Mouse (Mus musculus) liver, embryonic 13.5 days (tissue): ENCODE measurements around the gene Mtx1. TPM values are rescaled to one million over a fixed set of nuclear protein-coding genes. Genes with fewer than 3 reads are reported as not detected.
"Not testable (repeated sequence)": the region's sequence is repeated elsewhere in the genome, so short reads cannot be mapped to it uniquely, and the experiment has no call there.

Experiments
- ATAC-seq: fragments of 200-750 bp; cut with Nextera tagmentation; 2 replicates; pipeline ENCODE4 v1.8.0; 2017; ENCODE audit warnings: low read depth, mild to moderate bottlenecking, moderate number of reproducible peaks, moderate library complexity
- DNase-seq: peaks from one replicate; pipeline ENCODE4 v3.0.0; 2022
- H3K27ac ChIP-seq: fragments of 300-500 bp; sonication (generic); 2 replicates; pipeline ENCODE4 v1.5.1; 2015; ENCODE audit warnings: moderate library complexity, mild to moderate bottlenecking, inconsistent platforms
- H3K27me3 ChIP-seq: fragments of 300-500 bp; sonication (generic); 2 replicates; pipeline ENCODE4 v1.6.1; 2015; ENCODE audit warnings: mild to moderate bottlenecking, inconsistent platforms
- H3K36me3 ChIP-seq: fragments of 300-500 bp; sonication (generic); 2 replicates; pipeline ENCODE4 v1.6.1; 2015; ENCODE audit warnings: mild to moderate bottlenecking, inconsistent platforms
- H3K4me1 ChIP-seq: fragments of 300-500 bp; sonication (generic); replicated peaks from 2 replicates; pipeline ENCODE4 v1.6.1; 2015; ENCODE audit warnings: inconsistent platforms
- H3K4me2 ChIP-seq: fragments of 300-500 bp; sonication (generic); 2 replicates; pipeline ENCODE4 v1.6.1; 2015; ENCODE audit warnings: inconsistent platforms, mild to moderate bottlenecking, moderate library complexity
- H3K4me3 ChIP-seq: fragments of 300-500 bp; sonication (generic); replicated peaks from 2 replicates; pipeline ENCODE4 v1.5.1; 2015; ENCODE audit warnings: mild to moderate bottlenecking, inconsistent platforms
- H3K9ac ChIP-seq: fragments of 300-500 bp; sonication (generic); 2 replicates; pipeline ENCODE4 v1.6.1; 2015; ENCODE audit warnings: mild to moderate bottlenecking, inconsistent platforms
- H3K9me3 ChIP-seq: fragments of 300-500 bp; sonication (generic); replicated peaks from 2 replicates; pipeline ENCODE4 v1.6.1; 2016; ENCODE audit warnings: inconsistent platforms
- WGBS: fragments of 180-500 bp; shearing (Covaris S2); methylation state at CpG from one replicate; pipeline ENCODE4 v1.1.7; 2015; ENCODE audit not compliant: insufficient replicate concordance; 5-methylcytosine and 5-hydroxymethylcytosine counted together
- polyA plus RNA-seq: library from polyadenylated mRNA; unstranded; fragments of >200 nt; fragmentation: Nextera tagmentation; extraction: Ambion mirVana; gene quantifications from 2 replicates; pipeline ENCODE4 v1.2.1, GENCODE M21; 2015

The Mtx1 gene
- polyA plus RNA-seq, 1 experiment from 2014 or later = 152 TPM

DNA sequence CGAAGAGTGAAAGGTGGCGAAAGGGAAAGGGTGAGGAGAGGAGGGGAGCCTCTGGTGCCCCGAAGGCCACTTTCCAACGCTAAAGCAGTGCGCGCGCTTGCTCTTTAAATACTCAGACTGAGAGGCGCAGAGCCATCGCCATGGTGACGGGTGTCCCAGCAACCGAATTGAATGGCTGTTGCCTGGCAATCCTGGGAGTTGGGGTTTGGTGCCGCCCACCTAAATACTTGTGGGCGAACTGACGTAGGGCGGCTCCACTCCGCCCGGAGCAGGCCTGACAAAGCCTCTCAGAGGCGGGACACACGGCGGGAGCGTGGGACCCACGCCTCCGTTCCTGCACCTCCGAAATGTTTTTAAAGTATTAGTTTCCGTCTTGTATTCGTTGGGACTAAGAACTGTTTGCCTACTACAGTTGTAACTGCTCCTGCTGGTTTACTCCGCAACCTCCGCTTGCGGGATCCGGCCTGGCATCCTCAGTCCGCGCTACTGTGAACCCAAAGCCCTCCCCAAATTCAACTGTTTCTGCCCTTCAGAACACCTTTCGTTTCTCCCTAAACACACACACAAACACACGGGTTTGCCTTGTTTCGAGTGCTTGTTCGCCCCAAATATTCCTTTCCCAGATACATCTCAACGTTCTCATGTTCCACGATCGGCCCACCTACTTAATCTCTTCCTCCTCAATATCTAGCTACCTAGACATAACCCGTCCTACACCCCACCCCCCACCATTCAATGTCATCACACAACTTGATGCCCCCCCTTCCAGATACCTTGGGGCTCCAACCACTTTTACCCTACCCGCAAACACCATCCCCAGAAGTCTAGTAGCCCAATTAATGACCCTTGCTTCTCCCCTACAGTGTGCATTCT is 655 bp upstream of the Mtx1 start:
- Histone ChIP-seq H3K9ac (peak overlapping the region; percentile 26; the same call in 1 of the 2 replicates), H3K4me1 (peaks cover 27% of the 10 kb centered on the region), H3K27me3 (peaks cover 91% of the 10 kb centered on the region), H3K9me3 (no peaks in the 10 kb centered on the region), H3K4me3 (peak overlapping the region; percentile 51), H3K4me2 (peak overlapping the region; percentile 61), H3K36me3 (no peaks in the 10 kb centered on the region), H3K27ac (no peak overlapping the region)
- peak; percentile 45; the same call in 1 of the 2 replicates for ATAC-seq
- WGBS = 7% methylated on average over 41 of the region's 41 CpGs
- DNase-seq = peak; percentile 37

DNA sequence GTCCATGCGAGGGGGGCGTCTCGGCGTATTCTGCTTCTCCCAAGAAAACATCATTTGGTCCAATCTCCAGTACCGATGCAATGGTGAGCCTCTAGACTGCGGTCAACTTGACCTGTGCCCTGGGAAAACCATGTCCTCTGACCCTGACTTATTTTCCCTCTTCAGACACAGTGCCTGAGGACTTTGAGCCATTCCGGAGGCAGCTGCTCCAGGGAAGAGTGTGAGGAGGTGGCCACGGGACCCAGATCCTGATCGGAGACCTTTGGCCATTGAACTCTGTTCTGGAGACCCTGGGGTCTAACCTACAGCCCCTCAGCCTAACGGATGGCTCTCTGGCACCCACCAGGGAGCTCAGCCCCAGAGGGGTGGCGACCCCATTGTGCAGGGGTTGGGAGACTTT is 527 bp downstream of the Mtx1 start:
- no peaks in the 10 kb centered on the region for H3K9me3 ChIP-seq
- ATAC-seq (no peak), DNase-seq (no peak)
- H3K4me3 ChIP-seq = no peak overlapping the region
- peaks cover 27% of the 10 kb centered on the region for H3K4me1 ChIP-seq
- H3K36me3 ChIP-seq = no peaks in the 10 kb centered on the region
- 51% methylated on average over 11 of the region's 11 CpGs for WGBS
- no peak overlapping the region for H3K27ac ChIP-seq
- no peak overlapping the region for H3K4me2 ChIP-seq
- H3K27me3 ChIP-seq = peaks cover 86% of the 10 kb centered on the region
- H3K9ac ChIP-seq = no peak overlapping the region

DNA sequence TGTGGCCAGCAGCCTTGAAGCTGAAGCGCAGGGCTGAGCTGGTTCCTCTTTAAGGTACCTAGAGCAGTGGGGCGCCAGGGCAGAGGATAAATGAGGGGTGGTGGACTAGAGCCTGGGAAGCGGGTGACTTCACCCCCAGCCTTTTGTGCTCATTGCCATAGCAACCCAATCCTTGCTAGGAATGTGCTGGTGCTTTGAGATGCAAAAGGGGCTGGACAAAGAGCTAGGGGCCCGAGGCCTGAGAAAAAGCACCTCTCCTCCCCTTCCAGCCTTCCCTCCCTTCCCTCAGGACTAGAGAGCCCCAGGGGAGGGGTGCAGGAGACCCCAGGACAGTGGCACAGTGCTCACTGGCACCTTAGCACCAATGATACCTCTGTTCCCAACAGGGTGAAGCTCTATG is 970 bp downstream of the Mtx1 start:
- Histone ChIP-seq H3K36me3 (no peaks in the 10 kb centered on the region), H3K4me2 (no peak overlapping the region), H3K9me3 (no peaks in the 10 kb centered on the region), H3K27ac (no peak overlapping the region), H3K4me1 (peaks cover 27% of the 10 kb centered on the region), H3K4me3 (no peak overlapping the region), H3K27me3 (peaks cover 86% of the 10 kb centered on the region), H3K9ac (no peak overlapping the region)
- WGBS = 31% methylated on average over 4 of the region's 4 CpGs
- no peak for ATAC-seq
- DNase-seq = no peak

DNA sequence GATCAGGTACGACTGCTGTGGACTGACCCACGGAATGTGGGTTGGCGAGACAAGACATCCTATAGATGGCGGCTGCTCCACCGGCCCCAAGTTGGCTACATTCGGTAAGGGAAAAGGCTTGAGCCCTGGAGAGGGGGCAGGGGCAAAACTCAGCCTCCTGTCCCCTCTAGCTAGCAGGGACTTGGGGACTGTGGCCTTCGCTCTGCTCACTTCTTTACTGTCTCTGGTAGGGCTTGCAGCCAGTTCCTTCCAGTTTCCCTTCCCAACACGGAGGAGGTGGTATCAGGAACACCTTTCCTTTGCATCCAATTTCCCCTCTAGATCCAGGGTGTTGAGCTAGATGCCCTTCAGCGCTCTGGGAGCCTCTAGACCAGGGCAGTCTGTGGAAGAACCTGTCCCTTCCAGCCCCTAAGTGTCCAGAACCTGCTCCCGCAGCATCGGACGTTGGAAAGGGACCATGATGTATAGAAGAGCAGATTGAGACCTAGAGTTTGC is 1.5 kb downstream of the Mtx1 start:
- Histone ChIP-seq H3K9me3 (no peaks in the 10 kb centered on the region), H3K36me3 (no peaks in the 10 kb centered on the region), H3K27me3 (peaks cover 82% of the 10 kb centered on the region), H3K4me2 (no peak overlapping the region), H3K4me3 (no peak overlapping the region), H3K4me1 (peaks cover 27% of the 10 kb centered on the region), H3K27ac (no peak overlapping the region), H3K9ac (no peak overlapping the region)
- DNase-seq (no peak), ATAC-seq (no peak)
- 56% methylated on average over 12 of the region's 12 CpGs for WGBS

DNA sequence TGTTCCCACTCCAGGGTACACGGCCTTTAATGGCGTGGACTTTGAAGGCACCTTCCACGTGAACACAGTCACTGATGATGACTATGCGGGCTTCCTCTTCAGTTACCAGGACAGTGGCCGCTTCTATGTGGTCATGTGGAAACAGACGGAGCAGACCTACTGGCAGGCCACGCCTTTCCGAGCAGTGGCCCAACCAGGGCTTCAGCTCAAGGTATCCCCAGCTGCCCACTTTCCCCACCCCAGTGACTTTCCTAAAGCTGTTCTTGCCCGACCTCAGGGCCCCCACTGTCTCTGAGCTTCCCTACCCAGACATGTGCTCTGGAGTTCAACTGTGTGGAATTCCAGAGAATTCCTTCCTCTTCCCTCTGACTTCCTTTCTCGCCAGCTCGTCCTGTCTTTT is 2.1 kb downstream of the Mtx1 start:
- ATAC-seq = no peak
- Histone ChIP-seq H3K27ac (no peak overlapping the region), H3K27me3 (peaks cover 81% of the 10 kb centered on the region), H3K4me1 (peaks cover 27% of the 10 kb centered on the region), H3K9me3 (no peaks in the 10 kb centered on the region), H3K4me2 (no peak overlapping the region), H3K9ac (no peak overlapping the region), H3K36me3 (no peaks in the 10 kb centered on the region), H3K4me3 (no peak overlapping the region)
- DNase-seq = no peak
- WGBS = 65% methylated on average over 11 of the region's 11 CpGs

DNA sequence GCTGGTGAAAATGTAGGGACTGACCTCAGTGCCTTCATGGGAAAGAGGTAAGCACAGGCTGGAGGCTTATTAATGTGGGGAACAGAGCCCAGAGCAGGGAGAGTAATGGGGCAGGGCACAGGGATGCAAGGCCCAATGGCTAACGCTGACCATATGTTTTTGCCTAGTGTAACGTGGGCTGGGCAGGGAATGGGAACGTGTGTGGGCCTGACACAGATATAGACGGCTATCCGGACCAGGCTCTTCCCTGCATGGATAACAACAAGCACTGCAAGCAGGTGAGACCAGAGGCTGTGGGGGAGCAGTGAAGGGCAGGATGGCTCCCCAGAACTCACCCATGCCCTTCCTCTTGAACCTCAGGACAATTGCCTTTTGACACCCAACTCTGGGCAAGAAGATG is 5.7 kb downstream of the Mtx1 start:
- WGBS = 69% methylated on average over 5 of the region's 5 CpGs
- Histone ChIP-seq H3K36me3 (no peaks in the 10 kb centered on the region), H3K4me1 (no peaks in the 10 kb centered on the region), H3K27me3 (peaks cover 61% of the 10 kb centered on the region), H3K9me3 (no peaks in the 10 kb centered on the region), H3K4me3 (no peak overlapping the region), H3K4me2 (no peak overlapping the region), H3K9ac (no peak overlapping the region), H3K27ac (no peak overlapping the region)
- DNase-seq (no peak), ATAC-seq (no peak)

DNA sequence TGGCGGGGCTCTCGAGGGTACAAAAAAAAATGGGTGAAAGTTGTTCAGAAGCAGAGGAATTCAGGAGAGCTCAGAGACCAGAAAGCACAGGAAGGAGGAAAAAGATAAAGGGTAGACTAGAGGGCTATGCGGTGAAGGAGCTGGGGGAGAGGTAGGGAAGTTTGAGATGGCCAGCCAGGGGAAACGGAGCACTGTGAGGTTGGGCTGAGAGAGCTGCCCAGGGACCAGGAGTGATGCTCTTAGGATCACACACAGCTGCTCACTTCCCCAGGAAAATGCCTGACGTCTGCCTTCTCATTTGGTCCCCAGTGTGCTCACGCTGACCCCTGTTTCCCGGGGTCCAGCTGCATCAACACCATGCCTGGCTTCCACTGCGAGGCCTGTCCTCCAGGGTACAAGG is 7.3 kb downstream of the Mtx1 start:
- Histone ChIP-seq H3K4me3 (no peak overlapping the region), H3K9me3 (no peaks in the 10 kb centered on the region), H3K4me1 (peaks cover 14% of the 10 kb centered on the region), H3K9ac (no peak overlapping the region), H3K27me3 (peaks cover 53% of the 10 kb centered on the region), H3K36me3 (no peaks in the 10 kb centered on the region), H3K4me2 (no peak overlapping the region), H3K27ac (no peak overlapping the region)
- DNase-seq (no peak), ATAC-seq (no peak)
- WGBS = 29% methylated on average over 8 of the region's 8 CpGs

DNA sequence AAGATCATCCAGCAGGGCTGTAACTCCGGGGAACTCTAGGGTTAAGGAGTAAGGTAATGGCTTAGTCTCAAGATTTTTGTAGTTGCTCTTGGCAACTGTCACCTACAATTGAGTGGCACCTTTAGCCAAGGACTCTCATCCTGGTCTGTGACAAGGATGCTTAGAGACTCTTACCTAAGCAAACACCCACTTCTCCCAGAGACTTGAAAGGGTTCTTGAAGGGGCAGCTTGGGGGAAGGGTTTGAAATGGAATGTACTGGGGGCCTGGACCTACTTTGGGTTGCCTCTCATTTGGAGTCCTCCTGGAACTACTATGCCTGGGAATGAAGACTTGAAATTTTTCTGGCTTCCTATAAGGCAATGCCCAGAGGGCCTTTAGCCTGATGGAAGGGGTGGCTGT is 8.6 kb downstream of the Mtx1 start:
- H3K9ac ChIP-seq = no peak overlapping the region
- H3K9me3 ChIP-seq = no peaks in the 10 kb centered on the region
- H3K4me1 ChIP-seq = peaks cover 20% of the 10 kb centered on the region
- no peak overlapping the region for H3K27ac ChIP-seq
- no peak for DNase-seq
- H3K27me3 ChIP-seq = peaks cover 41% of the 10 kb centered on the region
- no peak for ATAC-seq
- no peaks in the 10 kb centered on the region for H3K36me3 ChIP-seq
- H3K4me3 ChIP-seq = no peak overlapping the region
- no peak overlapping the region for H3K4me2 ChIP-seq
- WGBS = 67% methylated on average over 1 of the region's 1 CpGs

DNA sequence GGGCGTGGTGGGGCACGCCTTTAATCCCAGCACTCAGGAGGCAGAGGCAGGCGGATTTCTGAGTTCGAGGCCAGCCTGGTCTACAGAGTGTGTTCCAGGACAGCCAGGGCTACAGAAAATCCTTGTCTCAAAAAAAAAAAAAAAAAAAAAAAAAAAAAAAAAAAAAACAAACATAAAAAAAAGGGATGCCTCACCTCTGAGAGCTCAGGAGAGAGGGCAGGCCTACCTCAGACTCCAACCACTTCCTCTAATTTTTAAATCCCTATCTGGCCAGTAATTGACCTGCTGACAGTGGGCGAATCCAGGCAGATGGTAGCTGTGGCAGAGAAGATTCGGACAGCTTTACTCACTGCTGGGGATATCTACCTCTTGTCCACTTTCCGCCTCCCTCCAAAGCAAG is 10.5 kb downstream of the Mtx1 start:
- H3K9me3 ChIP-seq, DNase-seq, H3K9ac ChIP-seq, H3K4me3 ChIP-seq, H3K27ac ChIP-seq, H3K36me3 ChIP-seq, ATAC-seq, H3K4me2 ChIP-seq: not testable (repeated sequence)
- H3K4me1 ChIP-seq = peaks cover 39% of the 10 kb centered on the region
- peaks cover 33% of the 10 kb centered on the region for H3K27me3 ChIP-seq
- 58% methylated on average over 7 of the region's 7 CpGs for WGBS

DNA sequence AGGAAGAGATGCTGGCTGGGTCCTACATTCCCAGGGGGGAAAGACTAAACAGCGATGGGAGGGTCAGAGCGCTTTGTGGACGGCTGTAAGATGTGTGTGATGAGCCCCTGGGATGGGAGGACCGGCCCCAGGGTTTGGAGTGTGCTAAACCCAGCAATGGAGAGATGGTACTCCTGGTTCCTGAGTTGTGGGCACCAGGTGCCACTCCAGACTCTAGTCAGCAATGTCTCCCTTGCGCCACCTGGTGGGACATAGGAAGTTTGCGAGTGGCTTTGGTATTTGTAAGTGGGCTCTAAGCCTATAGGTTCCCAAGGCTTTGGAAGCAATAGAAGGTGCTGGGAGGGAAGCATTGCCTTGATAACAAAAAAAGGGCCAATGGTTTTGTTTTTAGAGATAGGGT is 11.0 kb downstream of the Mtx1 start:
- WGBS = 1% methylated on average over 6 of the region's 6 CpGs
- no peak overlapping the region for H3K9ac ChIP-seq
- ATAC-seq = peak; percentile 24

DNA sequence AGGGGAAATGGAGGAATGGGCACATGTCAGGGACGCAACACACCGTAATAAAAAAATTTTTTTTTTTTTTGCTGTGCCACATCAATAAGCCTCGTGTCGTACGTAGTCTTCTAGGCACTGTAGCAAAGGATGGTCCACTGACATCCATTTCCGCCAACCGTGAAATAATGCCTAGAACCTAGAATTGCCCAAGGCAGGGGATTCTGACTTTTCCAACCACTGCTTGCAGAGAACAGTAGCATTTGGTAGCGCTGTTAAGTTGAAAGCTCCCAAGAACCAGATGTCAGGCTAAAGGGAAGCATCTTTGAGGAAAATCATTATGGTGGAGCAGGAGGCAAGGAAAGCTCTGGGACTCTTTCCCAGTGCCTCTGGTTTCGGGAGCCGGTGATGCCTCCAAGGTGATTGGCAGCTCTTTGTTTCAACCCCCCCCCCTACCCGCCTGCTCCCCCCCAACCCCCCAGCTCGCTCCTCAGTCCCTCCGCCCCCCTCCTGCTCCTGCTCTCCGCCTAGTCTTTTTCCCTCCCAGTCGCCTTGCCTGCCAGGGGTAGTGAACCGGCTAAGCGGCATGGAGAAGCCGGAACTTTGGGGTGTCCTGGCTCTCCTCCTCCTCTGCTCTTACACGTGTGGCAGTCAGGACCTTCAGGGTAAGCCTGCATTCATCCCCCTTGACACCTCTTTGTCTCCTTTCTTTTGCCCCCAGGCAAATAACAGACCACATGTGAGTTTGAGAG is 12.0 kb downstream of the Mtx1 start, which contains the start of gene Thbs3:
Thbs3 (plus strand) TSS at position 500 of the 731 bp plus-strand sequence.
- 2% methylated on average over 18 of the region's 19 CpGs for WGBS
- peaks cover 23% of the 10 kb centered on the region for H3K27me3 ChIP-seq
- H3K4me2 ChIP-seq = peak within 1 kb of the TSS; percentile 88
- no peak for ATAC-seq
- peak within 1 kb of the TSS; percentile 80 for H3K9ac ChIP-seq
- H3K27ac ChIP-seq = peak within 1 kb of the TSS; percentile 71
- H3K9me3 ChIP-seq = no peaks in the 10 kb centered on the region
- H3K36me3 ChIP-seq = peaks cover 13% of the 10 kb centered on the region
- H3K4me1 ChIP-seq = peaks cover 42% of the 10 kb centered on the region
- DNase-seq = no peak
- peak within 1 kb of the TSS; percentile 83 for H3K4me3 ChIP-seq

More for the DNA sequence above, 11.0 kb downstream of the Mtx1 start:
- Histone ChIP-seq H3K36me3 (peaks cover 2% of the 10 kb centered on the region; the same call in 1 of the 2 replicates), H3K27ac (no peak overlapping the region), H3K4me1 (peaks cover 39% of the 10 kb centered on the region), H3K27me3 (peaks cover 28% of the 10 kb centered on the region), H3K4me2 (peak overlapping the region; percentile 88), H3K4me3 (peak overlapping the region; percentile 83), H3K9me3 (no peaks in the 10 kb centered on the region)
- peak; percentile 68 for DNase-seq
